Mouse (Mus musculus): ENCODE results near the gene Oosp2. TPM values are rescaled to one million over a fixed set of nuclear protein-coding genes. Genes with fewer than 3 reads are reported as not detected.

Oosp2 gene
- total RNA-seq, 2 experiments from 2014 or later, result not detected

DNA sequence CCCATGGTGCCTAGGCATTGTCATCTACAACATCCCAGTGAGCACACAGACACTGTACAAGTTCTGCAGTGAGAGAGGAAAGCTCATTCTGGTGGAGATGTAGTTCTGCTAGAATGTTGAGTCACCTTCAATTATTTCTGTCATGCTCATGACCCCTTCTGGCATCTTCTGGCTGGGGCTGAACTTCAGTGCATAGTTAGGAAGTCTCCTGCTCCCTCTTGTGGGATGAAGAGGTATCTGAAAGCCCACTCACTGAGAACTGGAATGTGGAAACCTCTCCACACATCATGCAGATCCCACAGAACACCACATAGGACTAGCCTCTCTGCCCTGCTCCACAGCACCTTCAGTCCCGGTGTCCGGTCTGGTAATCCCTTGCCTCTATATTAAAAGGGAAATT, 58.3 kb downstream of the Oosp2 start:
- DNase-seq, result peak; percentile 7 to 31

DNA sequence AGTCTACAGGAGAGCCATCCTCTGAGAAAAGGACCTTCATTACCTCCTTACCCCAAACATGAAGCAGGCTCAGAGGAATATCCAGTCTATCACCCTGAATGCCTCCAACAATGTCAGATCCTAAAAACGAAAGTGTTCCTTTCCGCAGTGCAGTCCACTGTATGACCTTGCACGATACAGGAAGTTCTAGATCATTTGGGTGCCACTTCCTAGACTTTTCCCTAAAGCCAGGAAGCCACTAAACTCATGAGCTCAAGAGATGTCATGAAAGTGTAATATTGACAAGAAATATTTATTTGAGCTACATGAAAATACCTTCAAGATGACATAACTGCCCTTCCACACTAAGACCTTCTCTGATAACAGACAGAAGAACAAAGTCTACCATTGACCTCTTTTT, 59.0 kb downstream of the Oosp2 start:
- no peak for DNase-seq

Other genes with a start within 250 kb of the Oosp2 start
- gene Ms4a4b, start 217.0 kb downstream of the Oosp2 start, total RNA-seq (2021), result not detected
- gene Ms4a6c, start 191.2 kb downstream of the Oosp2 start, total RNA-seq (2021), result 1 to 10 TPM; 1.2 to 2.3 TPM
- under 1 TPM; 0.30 to 0.57 TPM for gene Gm8369, start 174.6 kb downstream of the Oosp2 start, total RNA-seq (2021)
- gene Ms4a6b, start 144.0 kb downstream of the Oosp2 start, total RNA-seq (2021), result 1 to 10 TPM; 1.7 to 3.2 TPM
- gene Ms4a4d, start 123.8 kb downstream of the Oosp2 start, total RNA-seq (2021), result not detected
- gene Ms4a6d, start 55.7 kb downstream of the Oosp2 start, total RNA-seq (2021), result 1 to 10 TPM; 1.2 to 1.4 TPM
- not detected for gene Ms4a2, start 36.8 kb downstream of the Oosp2 start, total RNA-seq (2021)
- gene Ms4a3, start 19.7 kb downstream of the Oosp2 start, total RNA-seq (2021), result not detected
- not detected for gene Oosp1, start 30.6 kb upstream of the Oosp2 start, total RNA-seq (2021)
- gene Oosp3, start 36.5 kb upstream of the Oosp2 start, total RNA-seq (2021), result not detected
- not detected for gene Gif, start 87.0 kb upstream of the Oosp2 start, total RNA-seq (2021)
- 10 to 100 TPM; 33.4 to 34.5 TPM for gene Mrpl16, start 109.8 kb upstream of the Oosp2 start, total RNA-seq (2021)
- gene Stx3, start 158.8 kb upstream of the Oosp2 start, total RNA-seq (2021), result 10 to 100 TPM; 28.2 to 36.3 TPM
- gene Olfr1417, start 178.7 kb upstream of the Oosp2 start, total RNA-seq (2021), result not detected
- gene Olfr1418, start 200.5 kb upstream of the Oosp2 start, total RNA-seq (2021), result not detected
- not detected for gene Olfr1419, start 214.5 kb upstream of the Oosp2 start, total RNA-seq (2021)
- gene Olfr1420, start 226.0 kb upstream of the Oosp2 start, total RNA-seq (2021), result not detected

Data from layer of hippocampus, postnatal 36 days (tissue).